1 mouse cellular context compared by ENCODE assay signal in genomic region chr5:65706171-65706570, GRCm38 (mm10).
TF ChIP-seq lines count a peak whose summit lies in the region.

No protein-coding gene starts in this region.

TF ChIP-seq in CH12.LX, 34 proteins besides CTCF, POLR2A, EP300 and RAD21 (continued from another document):
- TF ChIP-seq TCF12 (IDR thresholded peaks at IDR 0.05; ENCODE audit: low read depth, low read length): peak; percentile 40; the same call in 1 of the 2 replicates
- 0 out of 2 replicates have a peak, but pooled peaks have one; percentile 24 for TF ChIP-seq TBP (conservative IDR thresholded peaks at IDR 0.05; ENCODE audit: low read depth, low read length)
- TF ChIP-seq JUND (conservative IDR thresholded peaks at IDR 0.05; ENCODE audit: low read depth, low read length): no peak
